Mouse (Mus musculus) E14TG2a.4 (cell line): ENCODE measurements around the gene Rprd1b.

Source experiments
- CTCF ChIP-seq: conservative IDR thresholded peaks from 2 replicates; pipeline ENCODE4 v1.5.1; 2014; ENCODE audit warnings: low read length
- POU5F1 ChIP-seq: IDR thresholded peaks from 2 replicates; pipeline ENCODE4 v1.6.1; 2014; ENCODE audit warnings: low read length, borderline replicate concordance

GRCm38 (mm10) chr2:157983276-157983675, 45.0 kb upstream of the Rprd1b start:
- TF ChIP-seq CTCF (no peak), POU5F1 (no peak)
